Mouse (Mus musculus): ENCODE results near the gene Vps13d. TPM values are rescaled to one million over a fixed set of nuclear protein-coding genes. Genes with fewer than 3 reads are reported as not detected.

Gene Vps13d
- polyA plus RNA-seq, 1 experiment from 2014 or later: 7.6 TPM

DNA sequence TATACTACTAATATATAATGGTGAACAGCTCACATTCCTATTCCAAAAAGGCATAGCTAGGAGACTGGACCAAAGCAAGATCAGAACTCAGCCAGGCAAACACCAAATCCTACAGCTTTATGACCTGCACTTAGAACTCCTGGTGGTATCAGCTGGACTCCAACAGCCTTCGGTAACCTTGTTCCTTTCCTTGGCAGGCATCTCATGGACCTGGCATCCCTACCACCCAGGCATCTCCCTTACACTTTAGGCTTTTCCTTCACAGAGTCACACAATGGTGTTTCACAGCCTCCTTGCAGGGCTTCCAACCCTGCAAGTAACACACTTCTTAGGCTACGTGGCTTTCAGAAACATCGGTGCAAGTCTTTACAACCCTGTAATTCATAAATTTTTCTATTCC lies 226.4 kb downstream of the Vps13d start:
- ATAC-seq (ENCODE audit: insufficient number of reproducible peaks, low FRiP score): no peak
- no peaks in the 10 kb centered on the region for H3K27me3 ChIP-seq (replicated peaks)
- H3K4me2 ChIP-seq: no peak overlapping the region
- no peak overlapping the region for H3K27ac ChIP-seq (ENCODE audit: poor library complexity, severe bottlenecking)
- H3K9ac ChIP-seq: no peak overlapping the region
- H3K4me1 ChIP-seq (replicated peaks): peaks cover 13% of the 10 kb centered on the region
- no peak overlapping the region for H3K4me3 ChIP-seq
- no peaks in the 10 kb centered on the region for H3K9me3 ChIP-seq (replicated peaks)
- WGBS: 89% methylated on average over 3 of the region's 3 CpGs
- H3K36me3 ChIP-seq: peaks cover 15% of the 10 kb centered on the region

DNA sequence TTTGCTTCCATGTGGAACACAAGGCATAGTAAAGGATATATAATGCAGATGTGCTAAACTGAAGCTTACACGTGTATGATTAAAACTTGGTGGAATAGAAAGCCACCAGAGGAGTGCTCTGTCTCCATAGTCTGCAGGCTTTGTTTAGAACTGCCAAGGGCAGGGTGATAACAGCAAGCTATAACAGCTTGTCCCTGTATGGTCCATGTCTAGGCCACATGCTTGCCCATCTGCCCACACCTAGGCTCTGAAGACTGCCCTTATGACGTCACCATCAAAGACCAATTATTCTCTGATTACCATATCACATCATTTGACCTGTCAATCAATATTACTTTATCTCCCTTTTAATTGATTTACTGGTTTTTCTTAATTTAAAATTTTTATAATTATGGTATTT lies 229.6 kb downstream of the Vps13d start:
- 51% methylated on average over 2 of the region's 2 CpGs for whole genome bisulfite sequencing
- H3K27ac ChIP-seq (ENCODE audit: poor library complexity, severe bottlenecking): no peak overlapping the region
- H3K9me3 ChIP-seq (replicated peaks): no peaks in the 10 kb centered on the region
- no peak overlapping the region for H3K9ac ChIP-seq
- no peak overlapping the region for H3K4me3 ChIP-seq
- peaks cover 20% of the 10 kb centered on the region for H3K4me1 ChIP-seq (replicated peaks)
- H3K4me2 ChIP-seq: no peak overlapping the region
- peaks cover 6% of the 10 kb centered on the region for H3K36me3 ChIP-seq
- H3K27me3 ChIP-seq (replicated peaks): no peaks in the 10 kb centered on the region
- ATAC-seq (ENCODE audit: insufficient number of reproducible peaks, low FRiP score): no peak

DNA sequence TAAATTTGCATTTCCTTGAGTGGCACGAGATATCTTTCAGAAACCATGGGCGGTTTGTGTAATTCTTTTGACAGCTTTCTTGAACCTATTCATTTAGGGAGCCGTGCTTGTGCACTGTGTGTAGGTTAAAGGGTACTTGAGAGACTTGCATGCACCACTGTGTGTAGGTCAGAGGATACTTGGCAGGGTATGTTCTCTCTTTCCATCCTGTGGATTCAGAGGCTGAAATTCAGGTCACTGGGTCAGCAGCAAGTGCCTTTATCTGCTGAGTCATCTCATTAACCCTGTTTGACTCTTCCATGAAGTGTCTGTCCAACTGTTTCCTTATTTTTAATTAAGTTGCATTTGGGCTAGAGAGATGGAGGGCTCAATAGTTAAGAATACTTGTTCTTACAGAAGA lies 233.1 kb downstream of the Vps13d start:
- H3K4me3 ChIP-seq: no peak overlapping the region
- ATAC-seq (ENCODE audit: insufficient number of reproducible peaks, low FRiP score): no peak
- H3K9me3 ChIP-seq (replicated peaks): no peaks in the 10 kb centered on the region
- WGBS: 86% methylated on average over 3 of the region's 3 CpGs
- no peak overlapping the region for H3K27ac ChIP-seq (ENCODE audit: poor library complexity, severe bottlenecking)
- no peak overlapping the region for H3K4me2 ChIP-seq
- H3K9ac ChIP-seq: no peak overlapping the region
- peaks cover 11% of the 10 kb centered on the region for H3K4me1 ChIP-seq (replicated peaks)
- H3K27me3 ChIP-seq (replicated peaks): no peaks in the 10 kb centered on the region
- H3K36me3 ChIP-seq: no peaks in the 10 kb centered on the region

DNA sequence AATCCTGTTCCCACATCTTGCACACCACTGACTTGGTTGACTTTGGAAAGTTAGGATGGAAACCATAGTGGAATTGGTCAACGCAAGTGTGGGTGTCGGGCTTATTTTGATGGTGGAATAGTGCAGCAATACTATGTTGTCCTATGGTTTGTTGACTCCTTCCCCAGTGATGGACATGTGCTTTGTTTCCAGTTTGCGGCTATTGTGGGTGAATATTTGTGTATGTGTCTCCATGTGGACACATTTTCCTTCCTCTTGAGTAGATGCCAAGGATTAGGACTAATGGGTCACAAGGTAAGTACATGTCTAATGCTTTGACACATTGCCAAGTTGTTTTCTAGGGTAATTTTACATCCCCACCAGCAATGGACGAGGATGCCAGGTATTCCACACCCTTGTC lies 233.6 kb downstream of the Vps13d start:
- Histone ChIP-seq H3K27me3 (replicated peaks) (no peaks in the 10 kb centered on the region), H3K9ac (no peak overlapping the region), H3K9me3 (replicated peaks) (no peaks in the 10 kb centered on the region), H3K4me3 (no peak overlapping the region), H3K4me1 (replicated peaks) (peaks cover 11% of the 10 kb centered on the region), H3K4me2 (no peak overlapping the region), H3K27ac (ENCODE audit: poor library complexity, severe bottlenecking) (no peak overlapping the region), H3K36me3 (no peaks in the 10 kb centered on the region)
- 90% methylated on average over 4 of the region's 4 CpGs for WGBS
- no peak for ATAC-seq (ENCODE audit: insufficient number of reproducible peaks, low FRiP score)

DNA sequence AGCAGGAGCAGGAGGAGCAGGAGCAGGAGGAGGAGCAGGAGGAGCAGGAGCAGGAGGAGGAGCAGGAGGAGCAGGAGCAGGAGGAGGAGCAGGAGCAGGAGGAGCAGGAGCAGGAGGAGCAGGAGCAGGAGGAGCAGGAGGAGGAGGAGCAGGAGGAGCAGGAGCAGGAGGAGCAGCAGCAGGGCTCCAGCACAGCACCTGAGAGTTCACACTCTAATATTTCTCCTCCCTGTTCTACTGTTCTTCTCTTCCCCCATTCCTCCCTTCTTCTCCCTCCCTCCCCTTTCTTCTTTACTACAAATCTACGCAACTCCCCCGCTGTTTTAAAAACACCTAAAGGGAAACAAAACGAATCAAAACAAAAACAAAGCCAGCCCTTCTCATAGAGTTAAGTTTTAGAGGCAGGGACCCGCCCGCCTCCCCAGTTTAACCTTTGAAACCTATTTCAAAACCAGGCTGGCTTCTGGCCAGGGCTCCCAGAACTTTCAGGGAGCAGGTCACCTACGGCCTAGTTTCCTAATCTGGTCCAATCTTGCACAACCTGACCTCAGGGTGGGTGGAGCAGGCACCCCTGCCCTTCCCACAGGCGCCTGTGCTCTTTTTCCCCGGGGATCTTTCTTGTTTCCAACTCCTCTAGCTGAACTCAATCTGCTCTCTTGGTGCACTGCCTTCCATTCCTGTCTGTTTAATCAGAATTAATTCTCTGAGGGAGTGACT lies 234.5 kb downstream of the Vps13d start:
- no peak overlapping the region for H3K9ac ChIP-seq
- no peaks in the 10 kb centered on the region for H3K9me3 ChIP-seq (replicated peaks)
- no peak for ATAC-seq (ENCODE audit: insufficient number of reproducible peaks, low FRiP score)

DNA sequence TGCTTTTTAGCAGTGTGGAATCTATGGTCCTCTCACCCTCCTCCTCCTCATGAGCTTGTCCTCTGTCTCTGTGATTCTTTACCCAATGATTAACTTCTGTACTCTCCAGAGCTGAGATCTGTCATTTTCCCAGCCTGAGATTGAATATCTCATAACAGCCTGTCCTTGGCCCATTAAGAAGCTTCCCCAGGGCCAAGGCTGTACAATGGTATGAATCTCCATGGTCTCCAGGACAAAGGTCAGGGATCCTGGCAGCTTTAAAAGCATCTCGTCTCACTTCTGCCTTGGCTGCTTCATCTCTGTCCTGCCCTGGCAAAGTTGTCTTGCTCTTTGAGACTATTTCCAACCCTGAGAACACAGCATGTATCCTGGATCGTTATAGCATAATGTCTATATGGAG lies 237.1 kb downstream of the Vps13d start:
- no peaks in the 10 kb centered on the region for H3K9me3 ChIP-seq (replicated peaks)
- H3K4me2 ChIP-seq: no peak overlapping the region
- H3K27me3 ChIP-seq (replicated peaks): no peaks in the 10 kb centered on the region
- H3K9ac ChIP-seq: no peak overlapping the region
- H3K27ac ChIP-seq (ENCODE audit: poor library complexity, severe bottlenecking): no peak overlapping the region
- H3K4me1 ChIP-seq (replicated peaks): peaks cover 7% of the 10 kb centered on the region; the same call in 1 of the 2 replicates
- no peak for ATAC-seq (ENCODE audit: insufficient number of reproducible peaks, low FRiP score)
- no peaks in the 10 kb centered on the region for H3K36me3 ChIP-seq
- WGBS: 79% methylated on average over 2 of the region's 2 CpGs
- no peak overlapping the region for H3K4me3 ChIP-seq

More for the DNA sequence above, 234.5 kb downstream of the Vps13d start:
- 53% methylated on average over 8 of the region's 8 CpGs for WGBS
- H3K4me2 ChIP-seq: no peak overlapping the region
- H3K4me1 ChIP-seq (replicated peaks): peaks cover 11% of the 10 kb centered on the region
- no peaks in the 10 kb centered on the region for H3K36me3 ChIP-seq
- no peak overlapping the region for H3K4me3 ChIP-seq
- no peaks in the 10 kb centered on the region for H3K27me3 ChIP-seq (replicated peaks)
- no peak overlapping the region for H3K27ac ChIP-seq (ENCODE audit: poor library complexity, severe bottlenecking)

DNA sequence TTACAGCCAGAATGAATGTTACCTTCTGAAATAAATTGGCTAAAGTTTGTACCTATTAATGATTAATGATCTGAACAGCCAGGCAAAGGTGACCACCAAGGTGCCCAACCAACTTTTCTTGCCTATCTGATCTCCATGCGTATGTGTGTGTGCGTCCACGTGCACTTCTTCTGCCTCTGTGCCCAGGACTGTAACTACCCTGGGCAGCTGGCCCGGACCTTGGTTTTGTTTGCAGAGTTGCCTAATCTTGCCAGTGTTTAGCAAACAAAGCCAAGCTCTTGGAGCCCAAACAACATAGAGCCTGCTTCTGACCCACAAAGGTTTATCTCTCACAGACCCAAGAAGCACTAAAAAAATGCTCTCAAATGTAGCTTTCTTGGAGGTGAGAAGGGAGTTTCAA lies 237.6 kb downstream of the Vps13d start:
- H3K9ac ChIP-seq: no peak overlapping the region
- H3K27me3 ChIP-seq (replicated peaks): no peaks in the 10 kb centered on the region
- peaks cover 7% of the 10 kb centered on the region; the same call in 1 of the 2 replicates for H3K4me1 ChIP-seq (replicated peaks)
- no peak overlapping the region for H3K4me2 ChIP-seq
- 80% methylated on average over 4 of the region's 4 CpGs for WGBS
- H3K9me3 ChIP-seq (replicated peaks): no peaks in the 10 kb centered on the region
- H3K36me3 ChIP-seq: no peaks in the 10 kb centered on the region
- no peak for ATAC-seq (ENCODE audit: insufficient number of reproducible peaks, low FRiP score)
- H3K4me3 ChIP-seq: no peak overlapping the region
- H3K27ac ChIP-seq (ENCODE audit: poor library complexity, severe bottlenecking): no peak overlapping the region

DNA sequence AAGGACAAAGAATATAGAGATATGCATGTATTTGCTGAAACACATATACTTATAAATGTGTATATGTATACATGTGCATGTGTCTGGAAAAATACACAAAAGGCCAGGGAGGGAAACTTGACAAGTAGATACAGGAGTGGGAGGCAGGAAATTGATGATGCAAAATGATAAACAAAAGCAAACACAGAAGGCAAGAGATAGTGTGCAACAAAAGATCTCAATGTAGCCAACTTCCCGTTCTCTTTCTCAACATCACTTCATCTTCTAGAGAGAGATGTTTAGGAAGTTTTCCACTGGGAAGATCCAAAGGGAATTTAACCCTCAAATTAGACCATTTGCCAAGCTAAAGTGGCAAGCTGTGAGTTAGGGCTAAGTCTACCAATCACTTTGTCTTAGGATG lies 238.5 kb downstream of the Vps13d start:
- peaks cover 12% of the 10 kb centered on the region; the same call in 1 of the 2 replicates for H3K4me1 ChIP-seq (replicated peaks)
- no peaks in the 10 kb centered on the region for H3K27me3 ChIP-seq (replicated peaks)
- no peak overlapping the region for H3K9ac ChIP-seq
- H3K9me3 ChIP-seq (replicated peaks): no peaks in the 10 kb centered on the region
- H3K4me2 ChIP-seq: no peak overlapping the region
- no peak for ATAC-seq (ENCODE audit: insufficient number of reproducible peaks, low FRiP score)
- H3K27ac ChIP-seq (ENCODE audit: poor library complexity, severe bottlenecking): no peak overlapping the region
- WGBS: 53% methylated on average over 1 of the region's 1 CpGs
- H3K4me3 ChIP-seq: no peak overlapping the region
- no peaks in the 10 kb centered on the region for H3K36me3 ChIP-seq

DNA sequence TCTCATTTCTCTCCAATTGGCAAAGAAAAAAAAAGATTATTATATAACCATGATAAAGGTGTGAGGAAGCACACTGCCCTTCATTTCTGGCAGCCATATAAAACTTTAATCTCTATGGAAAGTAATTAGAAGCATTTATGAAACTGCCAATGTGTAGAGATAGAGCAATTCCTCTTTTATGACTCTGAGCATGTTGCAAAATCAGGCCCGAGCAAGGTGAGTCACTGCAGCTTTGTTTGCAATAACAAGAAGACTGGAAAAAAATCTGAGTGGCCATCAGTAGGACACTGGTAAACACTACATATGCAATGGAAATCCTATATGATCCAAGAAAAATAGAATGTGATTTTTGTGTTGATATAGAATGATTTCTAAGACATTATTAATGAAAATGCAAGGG lies 238.9 kb downstream of the Vps13d start:
- no peak overlapping the region for H3K27ac ChIP-seq (ENCODE audit: poor library complexity, severe bottlenecking)
- WGBS: 72% methylated on average over 1 of the region's 1 CpGs
- H3K36me3 ChIP-seq: no peaks in the 10 kb centered on the region
- H3K27me3 ChIP-seq (replicated peaks): no peaks in the 10 kb centered on the region
- H3K9ac ChIP-seq: no peak overlapping the region
- peaks cover 10% of the 10 kb centered on the region; the same call in 1 of the 2 replicates for H3K4me1 ChIP-seq (replicated peaks)
- no peak for ATAC-seq (ENCODE audit: insufficient number of reproducible peaks, low FRiP score)
- H3K4me2 ChIP-seq: no peak overlapping the region
- no peaks in the 10 kb centered on the region for H3K9me3 ChIP-seq (replicated peaks)
- H3K4me3 ChIP-seq: no peak overlapping the region

DNA sequence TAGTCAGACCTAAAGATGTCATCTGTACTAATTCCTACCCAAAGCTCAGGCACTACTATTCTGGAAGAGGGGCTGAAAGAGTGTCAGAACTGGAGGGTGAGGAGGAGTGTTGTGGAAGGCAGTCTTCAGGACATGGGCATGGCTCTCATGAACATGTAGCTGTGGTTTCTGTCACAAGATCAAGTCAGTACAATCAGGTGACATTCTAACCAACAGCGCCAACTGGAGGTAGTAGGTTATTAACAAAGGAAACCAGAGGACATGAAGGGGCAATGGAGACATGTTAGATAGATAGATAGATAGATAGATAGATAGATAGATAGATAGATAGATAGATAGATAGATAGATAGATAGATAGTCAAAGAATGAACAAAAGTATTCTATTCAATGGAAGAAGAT lies 241.4 kb downstream of the Vps13d start:
- H3K4me2 ChIP-seq: no peak overlapping the region
- no peak overlapping the region for H3K27ac ChIP-seq (ENCODE audit: poor library complexity, severe bottlenecking)
- WGBS: 80% methylated on average over 1 of the region's 1 CpGs
- no peaks in the 10 kb centered on the region for H3K36me3 ChIP-seq
- no peak overlapping the region for H3K4me3 ChIP-seq
- no peaks in the 10 kb centered on the region for H3K9me3 ChIP-seq (replicated peaks)
- peaks cover 26% of the 10 kb centered on the region for H3K4me1 ChIP-seq (replicated peaks)
- H3K9ac ChIP-seq: no peak overlapping the region
- ATAC-seq (ENCODE audit: insufficient number of reproducible peaks, low FRiP score): no peak
- no peaks in the 10 kb centered on the region for H3K27me3 ChIP-seq (replicated peaks)

DNA sequence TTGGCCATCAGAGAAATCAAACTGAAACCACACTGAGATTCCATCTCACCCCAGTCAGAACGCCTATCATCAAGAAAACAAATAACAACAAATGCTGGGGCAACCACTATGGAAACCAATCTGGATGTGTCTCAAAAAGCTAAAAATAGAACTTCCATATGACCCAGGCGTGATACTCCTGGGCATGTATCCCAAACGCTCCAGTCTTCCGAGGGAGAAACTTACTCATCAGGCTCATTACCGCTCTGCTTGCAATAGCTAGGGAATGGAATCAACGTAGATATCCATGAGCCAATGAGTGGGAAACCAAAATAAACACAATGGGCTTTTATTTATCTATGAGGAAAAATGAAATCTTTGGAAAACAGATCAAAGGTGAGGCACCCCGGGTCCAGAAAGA lies 242.9 kb downstream of the Vps13d start:
- Histone ChIP-seq H3K36me3 (no peaks in the 10 kb centered on the region), H3K9me3 (replicated peaks) (no peaks in the 10 kb centered on the region), H3K4me1 (replicated peaks) (peaks cover 39% of the 10 kb centered on the region), H3K4me2 (no peak overlapping the region), H3K27me3 (replicated peaks) (no peaks in the 10 kb centered on the region), H3K9ac (no peak overlapping the region), H3K4me3 (no peak overlapping the region), H3K27ac (ENCODE audit: poor library complexity, severe bottlenecking) (no peak overlapping the region)
- ATAC-seq (ENCODE audit: insufficient number of reproducible peaks, low FRiP score): no peak
- WGBS: 53% methylated on average over 7 of the region's 7 CpGs

DNA sequence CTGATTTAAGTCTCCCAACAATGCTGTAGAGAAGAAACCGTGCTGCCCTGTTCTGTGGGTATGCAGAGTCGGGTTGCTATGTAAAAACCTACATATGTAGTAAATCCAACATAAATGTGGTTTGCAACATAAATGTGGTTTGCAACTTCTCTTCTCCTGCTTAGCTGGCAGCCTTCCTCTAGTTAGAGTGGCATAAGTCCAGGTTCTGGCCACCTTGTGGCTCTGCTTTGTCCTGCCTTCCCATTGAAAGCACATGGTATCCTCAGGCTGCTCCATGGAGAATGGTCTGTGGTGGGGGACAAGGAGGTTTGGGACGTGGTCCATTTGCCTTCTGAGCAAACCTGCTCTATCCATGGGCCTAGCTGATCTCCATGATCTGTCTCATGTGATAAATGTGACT lies 243.9 kb downstream of the Vps13d start:
- 90% methylated on average over 3 of the region's 3 CpGs for WGBS
- Histone ChIP-seq H3K4me1 (replicated peaks) (peaks cover 39% of the 10 kb centered on the region), H3K27ac (ENCODE audit: poor library complexity, severe bottlenecking) (no peak overlapping the region)

More for the DNA sequence above, 243.9 kb downstream of the Vps13d start:
- no peak overlapping the region for H3K4me3 ChIP-seq
- H3K27me3 ChIP-seq (replicated peaks): no peaks in the 10 kb centered on the region
- no peak overlapping the region for H3K4me2 ChIP-seq
- no peak for ATAC-seq (ENCODE audit: insufficient number of reproducible peaks, low FRiP score)
- H3K9me3 ChIP-seq (replicated peaks): no peaks in the 10 kb centered on the region
- no peak overlapping the region for H3K9ac ChIP-seq
- no peaks in the 10 kb centered on the region for H3K36me3 ChIP-seq
